Mouse (Mus musculus) thymus, postnatal 14 days (tissue): Measurements from ENCODE around the gene Itgav.

ENCODE experiments used
- DNase-seq: peaks from one replicate; pipeline ENCODE4 v3.0.0; 2021

Gene Itgav

GRCm38 (mm10) chr2:83754306-83754837 is 30.2 kb downstream of the Itgav start:
- no peak for DNase-seq

DNA sequence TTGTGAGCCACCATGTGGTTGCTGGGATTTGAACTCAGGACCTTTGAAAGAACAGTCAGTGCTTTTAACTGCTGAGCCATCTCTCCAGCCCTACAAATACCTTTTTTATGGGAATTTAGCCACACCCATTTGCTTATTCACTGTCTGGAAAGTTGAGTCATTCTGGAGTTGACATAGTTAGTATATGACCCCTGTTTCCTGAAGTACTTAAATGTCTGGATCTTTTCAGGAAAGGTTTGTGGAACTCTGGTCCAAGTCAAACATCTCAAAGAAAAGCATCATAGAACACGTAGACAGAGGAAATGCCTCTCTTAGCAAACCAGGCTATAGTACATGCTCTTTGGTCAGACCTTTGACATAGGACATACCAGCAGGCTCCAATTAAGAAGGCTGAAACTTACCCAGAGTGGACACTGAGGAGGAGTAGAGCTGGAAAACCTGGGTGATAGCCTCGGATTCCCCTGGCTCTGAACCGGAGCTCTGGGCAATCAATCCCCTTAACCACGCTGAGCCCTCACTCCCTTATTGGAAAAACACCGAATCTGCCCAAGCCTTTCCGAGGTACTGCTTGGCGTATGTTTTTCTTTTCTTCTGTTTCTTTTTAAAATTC is 34.5 kb downstream of the Itgav start:
- no peak for DNase-seq

- DNase-seq: no peak
Measured at GRCm38 (mm10) chr2:83759216-83759648, 35.0 kb downstream of the Itgav start.

- DNase-seq: no peak
Measured at GRCm38 (mm10) chr2:83759667-83760066, 35.5 kb downstream of the Itgav start.

DNA sequence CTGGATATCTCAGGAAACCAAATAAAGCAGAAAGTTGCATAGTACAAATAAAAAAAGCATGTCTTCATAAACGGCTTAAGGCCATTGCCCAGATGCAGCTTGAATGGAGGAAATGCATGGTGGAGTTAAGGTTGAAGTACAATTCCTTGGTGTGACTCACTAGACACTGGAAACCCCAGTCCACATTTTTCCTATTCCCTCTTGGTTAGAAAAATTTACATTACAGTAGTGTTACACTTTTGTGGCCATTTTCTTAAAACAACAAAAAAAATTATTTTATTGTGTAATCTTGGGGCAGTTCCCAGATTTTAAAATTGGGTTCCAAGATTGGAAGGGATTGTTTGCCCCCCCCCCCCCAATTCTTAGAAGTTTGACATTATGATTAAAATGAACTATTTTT is 35.9 kb downstream of the Itgav start:
- no peak for DNase-seq

- DNase-seq: no peak
Measured at GRCm38 (mm10) chr2:83761506-83761905, 37.3 kb downstream of the Itgav start.

- no peak for DNase-seq
Measured at GRCm38 (mm10) chr2:83762106-83762855, 38.1 kb downstream of the Itgav start.

DNA sequence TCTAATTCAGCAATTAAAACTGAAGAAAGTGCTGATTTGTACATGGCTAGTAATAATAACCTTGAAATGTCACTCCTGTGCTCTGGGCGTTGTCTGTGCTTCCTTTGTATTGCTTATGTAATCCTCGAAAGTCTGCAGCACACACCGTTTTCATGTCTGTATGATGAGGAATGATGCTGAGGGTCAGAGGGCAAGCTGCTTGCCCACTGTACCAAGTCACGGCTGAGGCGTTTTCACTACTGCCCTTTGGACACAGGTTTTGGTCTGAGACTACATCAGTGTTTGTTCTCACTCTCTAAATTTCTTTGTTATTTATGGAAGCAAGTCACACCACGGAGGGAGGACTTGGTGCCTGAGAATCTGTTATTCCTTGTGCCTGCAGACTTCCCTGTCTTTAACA is 41.9 kb downstream of the Itgav start:
- DNase-seq: no peak

- DNase-seq: no peak
Measured at GRCm38 (mm10) chr2:83766878-83767277, 42.7 kb downstream of the Itgav start.

GRCm38 (mm10) chr2:83768311-83769047 is 44.3 kb downstream of the Itgav start:
- no peak for DNase-seq

DNA sequence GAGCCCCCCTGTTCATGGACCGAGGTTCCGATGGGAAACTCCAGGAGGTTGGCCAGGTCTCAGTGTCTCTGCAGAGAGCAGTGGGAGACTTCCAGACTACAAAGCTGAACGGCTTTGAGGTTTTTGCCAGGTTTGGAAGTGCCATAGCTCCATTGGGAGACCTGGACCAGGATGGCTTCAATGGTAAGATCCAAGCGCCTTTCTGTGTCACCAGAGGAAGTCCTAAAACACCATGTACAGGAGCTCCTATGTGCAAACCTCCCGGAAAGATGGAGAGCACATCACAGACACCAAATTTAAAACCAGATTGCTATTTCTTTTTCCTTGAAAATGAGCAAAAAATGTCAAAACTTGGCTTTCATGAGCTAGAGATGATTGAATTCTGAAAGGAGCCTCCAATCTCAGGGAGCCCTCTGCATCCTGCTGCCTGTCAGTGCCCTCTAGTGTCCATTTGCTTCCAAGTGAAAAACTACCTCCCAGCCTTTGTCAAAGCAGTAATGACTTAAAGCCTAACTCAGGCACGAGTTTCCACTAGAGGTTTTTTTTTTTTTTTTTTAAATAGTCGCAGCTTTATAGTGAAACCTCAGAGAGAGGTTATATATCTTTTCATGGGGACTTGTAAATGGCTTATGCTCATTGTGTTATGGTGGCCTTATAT is 47.1 kb downstream of the Itgav start:
- DNase-seq: peak; percentile 60

DNA sequence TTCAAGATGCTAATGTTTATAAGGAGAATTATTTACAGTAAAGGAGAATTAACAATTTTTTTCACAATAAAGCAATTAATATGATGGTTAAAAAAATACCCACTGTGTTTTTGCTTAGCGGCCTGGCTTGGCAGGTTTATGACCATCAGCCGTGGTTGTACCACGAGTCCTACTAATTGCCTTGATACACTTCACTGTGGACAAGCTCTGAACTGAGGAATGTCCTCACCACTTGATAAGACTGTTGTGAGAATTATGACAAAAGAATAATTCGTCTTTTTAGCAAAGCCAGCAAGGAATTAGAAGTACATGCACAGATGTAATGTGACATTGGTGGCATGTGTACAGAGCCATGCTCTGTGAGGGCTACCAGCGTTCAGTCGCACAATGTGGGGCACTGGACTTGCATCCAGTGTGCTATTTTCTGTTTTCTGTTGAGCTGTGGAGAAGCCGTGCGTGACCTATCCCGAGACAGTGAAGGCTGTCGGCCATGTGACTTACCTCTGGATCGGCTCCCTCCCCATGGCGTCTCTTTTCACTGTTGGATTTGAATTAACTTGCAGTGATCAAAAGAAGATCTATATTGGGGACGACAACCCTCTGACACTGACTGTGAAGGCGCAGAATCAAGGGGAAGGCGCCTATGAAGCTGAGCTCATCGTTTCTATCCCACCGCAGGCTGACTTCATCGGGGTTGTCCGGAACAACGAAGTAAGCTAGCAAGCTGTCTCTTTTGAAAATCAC is 67.3 kb downstream of the Itgav start:
- no peak for DNase-seq

GRCm38 (mm10) chr2:83792102-83792501 is 67.9 kb downstream of the Itgav start:
- DNase-seq: no peak

DNA sequence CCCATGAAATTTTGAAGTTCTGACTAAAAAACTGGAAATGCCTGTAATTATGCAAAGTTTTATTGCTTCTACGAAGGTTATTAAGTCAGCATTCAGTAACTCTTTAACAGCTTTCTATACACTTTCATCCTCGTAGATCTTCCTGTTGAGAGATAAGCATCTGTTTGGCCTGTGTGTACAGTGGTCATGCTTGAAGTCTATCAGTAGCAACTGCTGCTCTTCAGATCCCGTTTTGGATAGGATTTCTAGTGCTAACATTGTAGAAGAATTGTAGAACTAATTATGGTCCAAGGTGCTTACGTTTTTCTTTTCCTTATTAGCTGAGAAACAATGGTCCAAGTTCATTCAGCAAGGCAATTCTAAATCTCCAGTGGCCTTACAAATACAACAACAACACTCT is 71.6 kb downstream of the Itgav start:
- DNase-seq: no peak

DNA sequence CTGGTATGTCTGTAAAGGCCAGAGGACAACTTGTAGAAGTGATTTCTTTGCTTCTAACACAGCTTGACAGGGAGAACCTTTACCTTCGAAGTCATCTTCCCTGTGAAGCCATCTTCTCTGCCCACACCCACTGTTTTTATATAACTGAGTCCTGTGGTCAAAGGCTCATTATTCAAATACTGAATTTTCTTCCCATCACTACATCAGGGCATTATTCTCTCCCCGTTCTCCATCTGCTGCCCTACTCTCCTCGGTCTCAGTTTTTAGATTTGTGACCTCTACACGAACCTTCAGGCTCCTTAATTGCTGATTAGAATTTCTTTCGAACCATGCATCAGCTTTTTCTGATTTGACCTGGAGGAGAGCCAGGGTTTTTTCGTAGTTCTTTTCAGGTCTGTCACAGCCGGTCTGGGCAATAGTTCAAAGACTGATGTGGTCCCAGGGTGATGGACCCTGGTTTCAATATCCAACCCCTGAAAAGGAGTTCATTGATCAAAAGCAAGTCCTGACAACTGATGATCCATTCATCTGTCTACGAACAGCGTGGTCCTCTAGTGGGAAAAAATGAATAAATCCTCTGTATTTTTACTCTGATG is 73.8 kb downstream of the Itgav start:
- DNase-seq: no peak

GRCm38 (mm10) chr2:83812483-83813272 is 88.5 kb downstream of the Itgav start, which contains the start of gene Fam171b:
Gene Fam171b (plus strand): TSS chr2:83812636.
- peak; percentile 64 for DNase-seq

DNA sequence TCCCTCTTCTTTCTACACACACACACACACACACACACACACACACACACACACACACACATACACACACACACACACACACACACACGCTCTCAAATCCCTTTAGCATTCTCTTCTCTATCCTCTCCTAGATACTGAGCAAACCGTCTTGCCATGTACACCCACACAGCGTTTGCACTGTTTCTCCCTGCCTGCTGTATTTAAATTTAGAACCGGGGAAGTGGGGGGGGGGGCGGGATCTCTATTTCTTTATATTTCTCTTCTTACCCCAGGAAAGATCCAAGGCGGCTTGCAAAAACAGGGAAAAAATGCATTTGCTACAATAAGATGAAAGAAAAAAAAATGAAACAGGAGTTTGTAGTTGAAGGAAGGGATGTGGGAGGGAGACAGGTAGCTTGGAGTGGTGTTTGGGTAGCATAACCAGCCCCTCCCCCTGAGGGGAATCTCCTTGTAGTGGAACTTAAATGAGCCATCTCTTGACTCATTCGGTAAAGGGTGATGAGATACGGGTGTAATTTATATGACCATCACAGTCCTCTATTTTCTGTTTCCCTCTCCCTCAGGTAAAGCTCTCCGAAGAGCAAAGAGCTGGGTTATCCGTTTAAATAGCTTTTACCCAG is 89.2 kb downstream of the Itgav start:
- no peak for DNase-seq

- no peak for DNase-seq
Measured at GRCm38 (mm10) chr2:83814009-83814408, 89.8 kb downstream of the Itgav start.

DNA sequence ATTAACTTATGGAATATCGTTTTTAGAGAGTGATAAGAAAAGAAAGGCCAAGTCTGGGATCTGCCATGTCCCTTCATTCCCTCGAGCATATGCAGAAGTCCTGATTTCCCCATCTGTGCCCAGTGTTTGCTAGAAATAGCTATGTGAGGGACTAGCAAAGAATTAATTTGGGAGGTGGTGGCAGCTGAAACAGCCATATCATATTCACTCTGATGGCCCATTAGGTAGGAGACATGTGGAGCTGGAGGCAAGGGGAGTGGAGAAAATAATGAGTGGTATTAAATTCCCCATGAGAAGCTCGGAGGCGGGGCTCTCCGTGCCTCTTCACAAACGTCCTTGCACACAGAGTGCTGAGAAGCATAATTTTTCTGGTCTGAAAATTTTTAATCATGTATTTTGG is 92.0 kb downstream of the Itgav start:
- no peak for DNase-seq

DNA sequence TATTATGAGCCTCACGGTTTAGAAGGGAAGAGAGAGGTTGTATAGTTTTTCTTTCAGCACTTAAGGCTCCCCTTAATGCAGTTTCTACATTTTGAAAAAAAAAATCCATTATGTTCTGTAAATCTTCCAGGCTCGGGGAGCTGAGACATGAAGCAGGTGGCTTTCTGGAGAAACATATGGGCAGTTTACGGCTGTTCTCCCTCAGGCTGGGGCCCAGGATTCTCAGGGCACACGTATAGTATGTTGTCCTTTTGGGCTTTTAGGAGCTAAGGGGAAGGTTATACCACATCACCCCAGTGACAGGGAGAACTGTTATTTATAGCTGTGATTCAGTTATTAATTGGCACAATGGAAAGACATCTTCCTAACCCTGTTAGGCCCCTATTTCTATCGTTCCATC is 101.0 kb downstream of the Itgav start:
- no peak for DNase-seq
